Mouse (Mus musculus): ENCODE data around the gene Htra3.

- TF ChIP-seq POLR2AphosphoS2 (IDR thresholded peaks at IDR 0.05; ENCODE audit: low read length) (no peak), SIN3A (IDR thresholded peaks at IDR 0.05; ENCODE audit: low read length) (no peak)
Measured at GRCm38 (mm10) chr5:35610381-35610780, 69.2 kb downstream of the Htra3 start.

Data from MEL (cell line).